Mouse (Mus musculus): Measurements from ENCODE around the gene Itgav.
A peak's percentile ranks its signal among the peaks of the same experiment; 100 is the strongest.

Itgav gene

DNA sequence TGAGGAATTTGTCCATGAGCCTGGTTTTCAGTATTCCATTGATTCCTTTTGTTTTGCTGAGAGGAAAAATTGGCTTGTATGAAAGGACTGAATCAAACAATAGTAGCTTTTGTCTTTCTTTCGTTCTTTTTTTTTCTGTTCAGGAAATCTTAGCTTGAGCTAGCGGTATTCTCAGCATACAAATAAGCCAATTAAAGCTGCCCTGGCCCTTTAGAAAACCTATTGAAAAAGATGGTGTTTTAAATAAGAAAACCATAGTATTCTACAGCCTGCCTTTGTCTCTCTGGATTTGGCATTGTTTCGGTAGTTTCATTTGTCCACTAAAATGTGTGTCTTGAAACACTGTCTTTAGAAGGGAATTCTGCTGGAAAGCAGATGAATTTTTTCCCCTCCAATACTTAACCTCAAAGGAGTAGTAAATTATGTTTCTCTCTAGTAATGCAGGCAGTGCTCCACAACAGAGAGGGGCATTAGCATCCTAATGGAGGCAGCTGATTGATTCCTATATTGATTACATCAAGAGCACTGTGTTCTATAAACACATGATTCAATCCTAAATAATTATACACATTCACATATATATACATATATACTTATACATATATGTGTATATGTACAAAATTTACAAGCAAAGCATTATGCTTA lies 104.8 kb downstream of the Itgav start:
- no peak for DNase-seq

DNA sequence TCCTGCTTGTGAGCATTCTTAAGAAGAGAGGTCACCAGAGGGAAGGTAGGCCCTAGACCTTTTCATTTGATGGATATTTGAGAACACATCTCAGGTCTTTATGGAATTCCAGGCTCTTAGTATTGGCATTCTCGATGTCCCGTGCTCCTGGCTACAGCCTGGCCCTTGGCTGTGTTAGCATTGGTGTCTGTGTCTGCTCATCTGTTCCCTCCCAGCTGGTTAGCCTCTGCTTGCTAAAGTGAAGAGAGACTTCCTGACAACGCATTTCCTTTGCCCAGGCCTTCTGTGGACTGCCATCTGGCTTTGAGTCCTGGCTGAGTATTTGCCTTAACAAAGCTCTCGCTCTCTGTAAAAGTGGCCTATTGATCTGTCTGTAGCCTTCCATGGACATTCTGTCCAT lies 108.7 kb downstream of the Itgav start:
- peak in 1 of 2 experiments; percentile 12 for DNase-seq

DNA sequence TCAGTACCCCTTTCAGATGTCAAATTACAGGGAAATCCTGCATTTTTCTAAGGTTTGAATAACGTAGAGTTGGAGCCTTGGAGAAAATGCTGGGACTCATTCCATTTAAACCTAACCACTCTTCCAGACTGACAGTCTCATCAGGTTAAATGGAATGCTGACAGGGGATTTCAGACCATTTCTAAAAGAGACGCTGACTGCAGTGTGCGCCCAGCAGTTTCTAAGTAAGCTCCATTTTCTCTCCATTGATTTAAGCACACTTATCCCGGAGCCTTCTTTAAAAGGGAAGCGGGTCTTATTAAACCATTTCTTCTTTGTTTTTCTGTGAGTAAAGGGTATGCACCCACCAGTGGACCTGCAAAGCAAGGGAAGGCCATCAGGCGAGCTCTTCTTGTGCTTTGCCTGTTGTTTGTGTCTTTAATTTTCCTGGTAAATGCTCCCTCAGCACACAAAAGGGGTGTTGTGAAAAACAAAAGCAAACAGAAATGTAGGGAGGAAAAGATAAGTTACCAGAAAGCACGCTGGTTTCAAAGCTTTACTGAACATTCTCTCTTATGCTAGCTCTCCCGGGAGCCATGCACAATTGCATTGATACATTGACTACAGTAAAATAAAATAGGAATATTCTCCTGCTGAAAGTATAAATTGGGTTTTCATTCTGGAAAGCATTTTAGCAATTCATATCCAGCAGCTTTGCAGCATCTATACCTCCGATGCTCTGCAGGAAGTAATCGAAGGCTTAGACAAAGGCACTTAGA lies 111.3 kb downstream of the Itgav start:
- DNase-seq, result no peak

DNA sequence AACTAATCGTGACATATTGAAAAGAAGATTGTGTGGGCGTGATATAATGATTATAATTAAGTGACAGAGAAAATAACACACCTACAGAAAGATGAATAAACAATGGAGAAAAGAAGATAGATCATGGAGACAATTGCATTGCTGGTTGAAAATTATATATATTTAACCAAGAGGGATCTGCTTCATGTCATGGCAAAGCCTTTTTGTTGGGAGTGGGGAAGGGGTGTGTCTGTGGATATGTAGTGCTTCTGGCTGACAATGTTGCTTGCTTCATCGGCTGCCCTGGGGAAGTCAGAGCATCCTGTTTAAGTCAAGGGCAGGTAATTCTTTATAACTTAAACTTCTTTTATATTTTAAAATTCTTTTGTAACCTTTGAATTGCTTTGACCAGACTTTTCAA lies 124.3 kb downstream of the Itgav start:
- DNase-seq, result no peak

DNA sequence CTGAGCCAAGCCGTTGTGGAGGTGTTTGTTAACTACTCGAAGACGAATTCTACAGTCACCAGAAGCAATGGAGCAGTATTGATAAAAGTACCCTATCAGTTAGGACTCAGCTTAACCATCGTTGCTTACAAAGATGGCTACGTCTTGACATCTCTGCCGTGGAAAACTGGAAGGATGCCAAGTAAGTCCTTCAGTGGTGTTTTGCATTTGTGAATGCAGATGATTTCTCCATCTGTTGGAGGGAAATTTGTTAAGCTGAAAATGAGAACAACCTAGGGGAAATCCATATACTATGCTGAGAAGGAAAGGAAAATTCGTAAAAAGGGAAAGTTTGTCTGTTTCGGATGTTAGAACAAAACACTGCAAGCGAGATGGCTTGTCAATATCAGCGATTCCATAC lies 129.2 kb downstream of the Itgav start:
- no peak for DNase-seq

DNA sequence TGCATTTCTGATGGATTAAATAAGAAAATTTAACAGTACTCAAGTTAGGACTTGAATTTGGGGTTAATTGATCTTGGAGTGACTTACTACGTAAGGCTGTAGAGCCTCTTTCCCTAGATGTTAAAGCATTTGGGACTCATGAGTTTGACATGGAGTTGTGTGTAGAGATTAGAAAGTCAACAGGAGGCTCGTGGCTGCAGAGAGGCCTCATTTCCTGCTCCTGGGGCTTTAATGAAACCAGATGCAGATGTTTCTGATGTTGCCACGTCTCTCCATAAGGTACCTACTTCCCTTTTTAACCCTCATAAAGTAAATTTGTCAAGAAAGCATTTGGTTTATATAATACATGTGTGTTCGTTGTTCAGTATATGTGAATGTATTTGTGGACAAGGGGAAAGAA lies 132.0 kb downstream of the Itgav start:
- DNase-seq, result no peak

Data from cerebellum, postnatal 14 days (tissue).